Mouse (Mus musculus) midbrain, embryonic 12.5 days (tissue): ENCODE data around the gene Nr6a1. TPM values are rescaled to one million over a fixed set of nuclear protein-coding genes. Genes with fewer than 3 reads are reported as not detected.

Experiments
- ATAC-seq: fragments of 200-750 bp; cut with Nextera tagmentation; 2 replicates; pipeline ENCODE4 v1.8.0; 2017; ENCODE audit warnings: low read depth, moderate TSS enrichment, moderate library complexity; ENCODE audit not compliant: low FRiP score
- H3K27ac ChIP-seq: fragments of 300-500 bp; sonication (generic); replicated peaks from 2 replicates; pipeline ENCODE4 v1.5.1; 2016; ENCODE audit warnings: mild to moderate bottlenecking
- H3K27me3 ChIP-seq: fragments of 300-500 bp; sonication (generic); 2 replicates; pipeline ENCODE4 v1.6.1; 2016; ENCODE audit warnings: mild to moderate bottlenecking
- H3K36me3 ChIP-seq: fragments of 300-500 bp; sonication (generic); 2 replicates; pipeline ENCODE4 v1.6.1; 2016
- H3K4me1 ChIP-seq: fragments of 300-500 bp; sonication (generic); 2 replicates; pipeline ENCODE4 v1.6.1; 2016
- H3K4me2 ChIP-seq: fragments of 300-500 bp; sonication (generic); replicated peaks from 2 replicates; pipeline ENCODE4 v1.6.1; 2016; ENCODE audit warnings: mild to moderate bottlenecking, moderate library complexity
- H3K4me3 ChIP-seq: fragments of 300-500 bp; sonication (generic); 2 replicates; pipeline ENCODE4 v1.5.1; 2016; ENCODE audit warnings: mild to moderate bottlenecking
- H3K9ac ChIP-seq: fragments of 300-500 bp; sonication (generic); replicated peaks from 2 replicates; pipeline ENCODE4 v1.6.1; 2016; ENCODE audit warnings: mild to moderate bottlenecking, moderate library complexity
- H3K9me3 ChIP-seq: fragments of 300-500 bp; sonication (generic); 2 replicates; pipeline ENCODE4 v1.6.1; 2016; ENCODE audit warnings: mild to moderate bottlenecking
- WGBS: fragments of 180-500 bp; shearing (Covaris S2); methylation state at CpG from one replicate; pipeline ENCODE4 v1.1.7; 2016; 5-methylcytosine and 5-hydroxymethylcytosine counted together
- polyA plus RNA-seq: library from polyadenylated mRNA; unstranded; fragments of >200 nt; fragmentation: Nextera tagmentation; extraction: Ambion mirVana; gene quantifications from 2 replicates; pipeline ENCODE4 v1.2.1, GENCODE M21; 2016

The Nr6a1 gene
- polyA plus RNA-seq, 1 experiment from 2014 or later, result 2.8 TPM

GRCm38 (mm10) chr2:38767177-38767931 is 160.1 kb downstream of the Nr6a1 start:
- H3K4me3 ChIP-seq, result no peak overlapping the region
- WGBS, result 81% methylated on average over 4 of the region's 4 CpGs
- H3K36me3 ChIP-seq, result no peaks in the 10 kb centered on the region
- H3K4me1 ChIP-seq, result no peaks in the 10 kb centered on the region
- no peak overlapping the region for H3K27ac ChIP-seq
- no peaks in the 10 kb centered on the region for H3K27me3 ChIP-seq
- no peak overlapping the region for H3K9ac ChIP-seq
- ATAC-seq, result no peak
- no peak overlapping the region for H3K4me2 ChIP-seq
- H3K9me3 ChIP-seq, result no peaks in the 10 kb centered on the region

- H3K36me3 ChIP-seq, result no peaks in the 10 kb centered on the region
- no peaks in the 10 kb centered on the region for H3K9me3 ChIP-seq
- H3K4me2 ChIP-seq, result no peak overlapping the region
- no peaks in the 10 kb centered on the region for H3K27me3 ChIP-seq
- no peak overlapping the region for H3K4me3 ChIP-seq
- WGBS, result 84% methylated on average over 3 of the region's 3 CpGs
- H3K27ac ChIP-seq, result no peak overlapping the region
- 0 out of 2 replicates have a peak, but pooled peaks have one; percentile 16 for ATAC-seq
- H3K4me1 ChIP-seq, result peaks cover 10% of the 10 kb centered on the region
- no peak overlapping the region for H3K9ac ChIP-seq
These were observed 187.6 kb downstream of the Nr6a1 start for GRCm38 (mm10) chr2:38739847-38740246.

- no peak overlapping the region for H3K4me3 ChIP-seq
- ATAC-seq, result peak; percentile 72
- no peaks in the 10 kb centered on the region for H3K36me3 ChIP-seq
- no peaks in the 10 kb centered on the region for H3K9me3 ChIP-seq
- no peak overlapping the region for H3K27ac ChIP-seq
- H3K9ac ChIP-seq, result no peak overlapping the region
- no peak overlapping the region for H3K4me2 ChIP-seq
- H3K27me3 ChIP-seq, result no peaks in the 10 kb centered on the region
- 21% methylated on average over 7 of the region's 7 CpGs for WGBS
- peaks cover 10% of the 10 kb centered on the region for H3K4me1 ChIP-seq
These were observed 188.1 kb downstream of the Nr6a1 start for GRCm38 (mm10) chr2:38739410-38739809.

GRCm38 (mm10) chr2:38738601-38739301 is 188.7 kb downstream of the Nr6a1 start:
- WGBS, result 62% methylated on average over 14 of the region's 14 CpGs

GRCm38 (mm10) chr2:38735740-38736139 is 191.7 kb downstream of the Nr6a1 start:
- Histone ChIP-seq H3K4me2 (no peak overlapping the region), H3K27me3 (no peaks in the 10 kb centered on the region), H3K9me3 (no peaks in the 10 kb centered on the region), H3K27ac (no peak overlapping the region), H3K4me1 (peaks cover 5% of the 10 kb centered on the region; the same call in 1 of the 2 replicates), H3K36me3 (no peaks in the 10 kb centered on the region), H3K4me3 (no peak overlapping the region), H3K9ac (no peak overlapping the region)
- ATAC-seq, result no peak

More at GRCm38 (mm10) chr2:38738601-38739301, 188.7 kb downstream of the Nr6a1 start:
- Histone ChIP-seq H3K27me3 (no peaks in the 10 kb centered on the region), H3K36me3 (no peaks in the 10 kb centered on the region), H3K4me2 (no peak overlapping the region), H3K4me1 (peaks cover 6% of the 10 kb centered on the region), H3K4me3 (no peak overlapping the region), H3K27ac (no peak overlapping the region), H3K9me3 (no peaks in the 10 kb centered on the region), H3K9ac (no peak overlapping the region)
- ATAC-seq, result no peak

- no peak for ATAC-seq
- H3K4me1 ChIP-seq, result peaks cover 5% of the 10 kb centered on the region; the same call in 1 of the 2 replicates
- no peak overlapping the region for H3K4me3 ChIP-seq
- WGBS, result 85% methylated on average over 5 of the region's 5 CpGs
- H3K9ac ChIP-seq, result no peak overlapping the region
- H3K27me3 ChIP-seq, result no peaks in the 10 kb centered on the region
- H3K36me3 ChIP-seq, result no peaks in the 10 kb centered on the region
- no peak overlapping the region for H3K27ac ChIP-seq
- H3K4me2 ChIP-seq, result no peak overlapping the region
- H3K9me3 ChIP-seq, result no peaks in the 10 kb centered on the region
These were observed 192.8 kb downstream of the Nr6a1 start for GRCm38 (mm10) chr2:38734721-38735120.

- Histone ChIP-seq H3K4me1 (peaks cover 5% of the 10 kb centered on the region; the same call in 1 of the 2 replicates), H3K27ac (no peak overlapping the region), H3K4me2 (no peak overlapping the region), H3K4me3 (no peak overlapping the region), H3K9ac (no peak overlapping the region), H3K36me3 (no peaks in the 10 kb centered on the region), H3K9me3 (no peaks in the 10 kb centered on the region), H3K27me3 (no peaks in the 10 kb centered on the region)
- WGBS, result 95% methylated on average over 6 of the region's 6 CpGs
- no peak for ATAC-seq
These were observed 197.1 kb downstream of the Nr6a1 start for GRCm38 (mm10) chr2:38730331-38730827.

- WGBS, result 38% methylated on average over 3 of the region's 3 CpGs
- Histone ChIP-seq H3K4me3 (no peak overlapping the region), H3K27ac (no peak overlapping the region), H3K27me3 (no peaks in the 10 kb centered on the region), H3K9me3 (no peaks in the 10 kb centered on the region), H3K4me1 (peaks cover 15% of the 10 kb centered on the region), H3K4me2 (no peak overlapping the region), H3K36me3 (no peaks in the 10 kb centered on the region), H3K9ac (no peak overlapping the region)
- no peak for ATAC-seq
These were observed 202.1 kb downstream of the Nr6a1 start for GRCm38 (mm10) chr2:38725427-38725826.

- Histone ChIP-seq H3K36me3 (no peaks in the 10 kb centered on the region), H3K4me3 (no peak overlapping the region), H3K4me1 (peaks cover 15% of the 10 kb centered on the region), H3K9ac (no peak overlapping the region), H3K4me2 (no peak overlapping the region), H3K27ac (no peak overlapping the region), H3K9me3 (no peaks in the 10 kb centered on the region), H3K27me3 (no peaks in the 10 kb centered on the region)
- 90% methylated on average over 4 of the region's 4 CpGs for WGBS
- no peak for ATAC-seq
These were observed 204.1 kb downstream of the Nr6a1 start for GRCm38 (mm10) chr2:38723378-38723777.

GRCm38 (mm10) chr2:38722076-38722475 is 205.4 kb downstream of the Nr6a1 start:
- Histone ChIP-seq H3K4me1 (peaks cover 15% of the 10 kb centered on the region), H3K9ac (no peak overlapping the region), H3K36me3 (no peaks in the 10 kb centered on the region), H3K9me3 (no peaks in the 10 kb centered on the region), H3K27ac (no peak overlapping the region), H3K27me3 (no peaks in the 10 kb centered on the region; the same call in 1 of the 2 replicates), H3K4me2 (no peak overlapping the region), H3K4me3 (no peak overlapping the region)
- WGBS, result 27% methylated on average over 4 of the region's 4 CpGs
- no peak for ATAC-seq

- no peaks in the 10 kb centered on the region for H3K36me3 ChIP-seq
- no peaks in the 10 kb centered on the region for H3K9me3 ChIP-seq
- no peak overlapping the region for H3K27ac ChIP-seq
- H3K27me3 ChIP-seq, result peaks cover 6% of the 10 kb centered on the region; the same call in 1 of the 2 replicates
- WGBS, result 64% methylated on average over 2 of the region's 2 CpGs
- no peak overlapping the region for H3K4me2 ChIP-seq
- H3K4me1 ChIP-seq, result peaks cover 13% of the 10 kb centered on the region
- no peak overlapping the region for H3K4me3 ChIP-seq
- no peak for ATAC-seq
- H3K9ac ChIP-seq, result no peak overlapping the region
These were observed 206.8 kb downstream of the Nr6a1 start for GRCm38 (mm10) chr2:38720661-38721060.

- no peaks in the 10 kb centered on the region for H3K9me3 ChIP-seq
- H3K4me2 ChIP-seq, result no peak overlapping the region
- H3K36me3 ChIP-seq, result no peaks in the 10 kb centered on the region
- 84% methylated on average over 6 of the region's 6 CpGs for WGBS
- peaks cover 6% of the 10 kb centered on the region; the same call in 1 of the 2 replicates for H3K4me1 ChIP-seq
- no peak overlapping the region for H3K27ac ChIP-seq
- no peak overlapping the region for H3K4me3 ChIP-seq
- H3K9ac ChIP-seq, result no peak overlapping the region
- ATAC-seq, result no peak
- peaks cover 17% of the 10 kb centered on the region for H3K27me3 ChIP-seq
These were observed 208.1 kb downstream of the Nr6a1 start for GRCm38 (mm10) chr2:38719354-38719753.
